Mouse (Mus musculus) hindbrain, postnatal 0 days (tissue): Measurements from ENCODE around the gene Vsig8. TPM values are rescaled to one million over a fixed set of nuclear protein-coding genes. Genes with fewer than 3 reads are reported as not detected.
A peak's percentile ranks its signal among the peaks of the same experiment; 100 is the strongest.

ENCODE experiments used
- ATAC-seq: fragments of 200-750 bp; cut with Nextera tagmentation; 2 replicates; pipeline ENCODE4 v1.8.0; 2017; ENCODE audit warnings: mild to moderate bottlenecking, moderate TSS enrichment, moderate library complexity
- DNase-seq: peaks from one replicate; pipeline ENCODE4 v3.0.0-alpha.2; 2015; ENCODE audit warnings: low spot score
- H3K27ac ChIP-seq: fragments of 300-500 bp; sonication (generic); 2 replicates; pipeline ENCODE4 v1.5.1; 2014; ENCODE audit warnings: mild to moderate bottlenecking
- H3K27me3 ChIP-seq: fragments of 300-500 bp; sonication (generic); 2 replicates; pipeline ENCODE4 v1.6.1; 2014; ENCODE audit warnings: low read length, mixed read lengths; ENCODE audit not compliant: insufficient read depth
- H3K36me3 ChIP-seq: fragments of 300-500 bp; sonication (generic); 2 replicates; pipeline ENCODE4 v1.6.1; 2014; ENCODE audit warnings: low read length, mixed read lengths; ENCODE audit not compliant: insufficient read depth
- H3K4me1 ChIP-seq: fragments of 300-500 bp; sonication (generic); 2 replicates; pipeline ENCODE4 v1.6.1; 2014; ENCODE audit warnings: antibody characterized with exemption, low read length, mixed read lengths; ENCODE audit not compliant: insufficient read depth
- H3K4me2 ChIP-seq: fragments of 300-500 bp; sonication (generic); 2 replicates; pipeline ENCODE4 v1.6.1; 2014; ENCODE audit warnings: low read depth, mild to moderate bottlenecking, low read length, moderate library complexity, mixed read lengths
- H3K4me3 ChIP-seq: fragments of 300-500 bp; sonication (generic); 2 replicates; pipeline ENCODE4 v1.5.1; 2014; ENCODE audit warnings: low read length
- H3K9ac ChIP-seq: fragments of 300-500 bp; sonication (generic); replicated peaks from 2 replicates; pipeline ENCODE4 v1.6.1; 2014; ENCODE audit warnings: mild to moderate bottlenecking, low read length, moderate library complexity, mixed read lengths
- H3K9me3 ChIP-seq: fragments of 300-500 bp; sonication (generic); 2 replicates; pipeline ENCODE4 v1.6.1; 2016; ENCODE audit warnings: low read length, mixed read lengths
- CTCF ChIP-seq: IDR thresholded peaks from 2 replicates; pipeline ENCODE4 v1.5.1; 2016; ENCODE audit warnings: antibody characterized with exemption, control low read depth, low read depth
- WGBS: fragments of 180-500 bp; shearing (Covaris S2); extraction: QIAGEN DNeasy Blood & Tissue Kit; methylation state at CpG from one replicate; pipeline ENCODE4 v1.1.7; 2014; 5-methylcytosine and 5-hydroxymethylcytosine counted together
- polyA plus RNA-seq: library from polyadenylated mRNA; unstranded; fragments of >200 nt; fragmentation: Nextera tagmentation; extraction: Ambion mirVana; gene quantifications from 2 replicates; pipeline ENCODE4 v1.2.1, GENCODE M21; 2015
- total RNA-seq: library from RNA; depleted of rRNA; stranded (reverse); fragments of >200 nt; gene quantifications from 2 replicates; pipeline ENCODE4 v1.2.3, GENCODE M21; 2014

Gene Vsig8
- total and polyA plus RNA-seq, 2 experiments from 2014 or later, result 1.9 to 2.9 TPM

DNA sequence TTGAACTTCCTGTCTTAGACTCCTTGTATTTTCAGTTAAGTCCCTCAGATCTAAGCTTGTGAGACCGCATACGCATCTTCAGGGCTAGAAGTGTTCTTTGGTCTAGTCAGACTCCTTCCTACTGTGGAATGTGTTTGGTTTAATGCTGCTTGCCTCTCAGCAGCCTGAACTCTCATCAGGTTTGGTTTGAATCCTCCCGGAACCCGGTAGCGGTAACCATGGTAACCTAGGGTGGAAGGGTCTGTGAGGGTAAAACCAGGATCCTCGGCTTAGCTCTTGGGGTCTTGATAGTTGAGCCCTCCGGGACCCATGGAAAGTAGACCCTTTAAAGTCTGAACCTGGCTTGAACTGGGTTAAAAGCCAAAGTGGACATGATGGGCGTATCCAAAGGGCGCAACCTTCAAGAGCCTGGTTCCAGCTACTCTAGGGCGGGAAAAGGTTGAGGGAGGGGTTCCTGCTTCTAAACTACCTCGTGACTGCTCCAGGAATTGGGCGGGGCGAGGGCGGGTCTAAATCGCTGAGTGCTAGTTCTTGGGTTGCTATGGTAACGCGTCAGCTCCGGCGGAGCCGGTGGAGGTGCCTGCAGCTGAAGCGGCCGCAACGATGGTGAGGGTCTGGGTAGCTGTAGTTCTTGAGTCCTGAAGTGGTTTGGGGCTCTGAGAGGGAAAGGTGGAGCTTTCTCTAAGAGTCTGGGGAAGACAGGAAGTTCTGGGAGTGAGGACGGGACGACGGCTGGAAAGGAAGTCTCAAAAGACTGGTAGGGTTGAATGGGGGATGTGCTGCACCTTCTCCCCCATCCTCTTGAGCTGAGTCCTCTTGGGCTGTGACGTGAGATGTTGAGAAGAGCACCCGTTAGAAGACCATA lies 34.9 kb upstream of the Vsig8 start, which contains the start of gene Cfap45:
TSS of gene Cfap45 (plus strand) at position 226 of the 865 bp plus-strand sequence.
- no peak for TF ChIP-seq CTCF

DNA sequence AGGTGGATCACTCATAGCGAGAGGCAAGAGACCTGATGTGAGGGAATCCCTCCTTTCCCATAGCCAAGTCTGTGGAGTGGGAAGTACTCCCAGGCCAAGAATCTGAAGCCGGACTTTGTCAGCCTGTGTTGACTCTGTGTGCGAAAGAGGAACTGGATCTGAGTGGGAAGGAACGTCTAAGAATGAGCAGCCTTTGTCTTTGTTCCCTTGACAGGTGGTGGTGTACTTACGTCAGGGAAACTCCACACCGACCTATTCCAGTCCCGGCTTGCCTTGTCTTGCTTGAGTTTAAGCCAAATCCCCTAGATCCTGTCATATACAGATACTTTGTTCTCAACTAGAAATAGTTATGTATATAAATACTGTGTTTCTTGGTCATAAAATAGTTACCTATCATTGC lies 33.2 kb upstream of the Vsig8 start:
- no peak overlapping the region for H3K4me2 ChIP-seq
- H3K9me3 ChIP-seq, result no peaks in the 10 kb centered on the region
- no peaks in the 10 kb centered on the region for H3K4me1 ChIP-seq
- TF ChIP-seq CTCF, result no peak
- H3K27ac ChIP-seq, result no peak overlapping the region
- no peaks in the 10 kb centered on the region for H3K27me3 ChIP-seq
- 72% methylated on average over 7 of the region's 7 CpGs for WGBS
- ATAC-seq, result no peak
- H3K4me3 ChIP-seq, result no peak overlapping the region
- DNase-seq, result no peak
- H3K9ac ChIP-seq, result no peak overlapping the region
- no peaks in the 10 kb centered on the region for H3K36me3 ChIP-seq

More for the DNA sequence above, 34.9 kb upstream of the Vsig8 start, which contains the start of gene Cfap45:
- DNase-seq (peak; percentile 94), ATAC-seq (peak; percentile 92)
- peak within 1 kb of the TSS; percentile 22; the same call in 1 of the 2 replicates for H3K9ac ChIP-seq
- H3K27ac ChIP-seq, result no peak within 1 kb of the TSS
- WGBS, result 4% methylated on average over 28 of the region's 28 CpGs
- H3K9me3 ChIP-seq, result no peaks in the 10 kb centered on the region
- no peaks in the 10 kb centered on the region for H3K27me3 ChIP-seq
- H3K4me1 ChIP-seq, result no peaks in the 10 kb centered on the region
- H3K4me3 ChIP-seq, result peak within 1 kb of the TSS; percentile 33
- H3K36me3 ChIP-seq, result no peaks in the 10 kb centered on the region
- peak within 1 kb of the TSS; percentile 65 for H3K4me2 ChIP-seq

DNA sequence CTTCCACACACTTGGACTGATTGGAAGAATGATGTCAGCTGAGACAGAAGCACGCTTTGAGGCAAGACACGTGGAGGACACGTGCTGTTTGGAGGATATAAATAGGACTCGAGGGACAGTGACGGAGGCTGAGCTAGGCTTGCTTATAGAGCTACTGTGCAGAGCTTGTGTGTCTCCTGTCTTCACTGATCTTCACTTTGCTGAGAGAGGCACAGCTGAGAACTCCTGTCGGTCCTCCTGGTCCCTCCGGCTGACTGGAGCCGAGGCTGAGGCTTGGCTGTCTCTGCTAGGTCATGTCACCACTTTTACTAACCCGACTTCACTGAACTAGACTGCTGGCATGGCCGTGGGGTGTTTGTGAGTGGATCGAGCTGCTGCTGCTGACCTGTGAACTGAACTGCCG lies 32.0 kb upstream of the Vsig8 start:
- Histone ChIP-seq H3K36me3 (no peaks in the 10 kb centered on the region), H3K4me1 (no peaks in the 10 kb centered on the region), H3K27me3 (no peaks in the 10 kb centered on the region), H3K4me3 (no peak overlapping the region), H3K4me2 (no peak overlapping the region), H3K27ac (no peak overlapping the region), H3K9me3 (no peaks in the 10 kb centered on the region), H3K9ac (no peak overlapping the region)
- TF ChIP-seq CTCF, result no peak
- 56% methylated on average over 12 of the region's 12 CpGs for WGBS
- ATAC-seq (no peak), DNase-seq (no peak)

DNA sequence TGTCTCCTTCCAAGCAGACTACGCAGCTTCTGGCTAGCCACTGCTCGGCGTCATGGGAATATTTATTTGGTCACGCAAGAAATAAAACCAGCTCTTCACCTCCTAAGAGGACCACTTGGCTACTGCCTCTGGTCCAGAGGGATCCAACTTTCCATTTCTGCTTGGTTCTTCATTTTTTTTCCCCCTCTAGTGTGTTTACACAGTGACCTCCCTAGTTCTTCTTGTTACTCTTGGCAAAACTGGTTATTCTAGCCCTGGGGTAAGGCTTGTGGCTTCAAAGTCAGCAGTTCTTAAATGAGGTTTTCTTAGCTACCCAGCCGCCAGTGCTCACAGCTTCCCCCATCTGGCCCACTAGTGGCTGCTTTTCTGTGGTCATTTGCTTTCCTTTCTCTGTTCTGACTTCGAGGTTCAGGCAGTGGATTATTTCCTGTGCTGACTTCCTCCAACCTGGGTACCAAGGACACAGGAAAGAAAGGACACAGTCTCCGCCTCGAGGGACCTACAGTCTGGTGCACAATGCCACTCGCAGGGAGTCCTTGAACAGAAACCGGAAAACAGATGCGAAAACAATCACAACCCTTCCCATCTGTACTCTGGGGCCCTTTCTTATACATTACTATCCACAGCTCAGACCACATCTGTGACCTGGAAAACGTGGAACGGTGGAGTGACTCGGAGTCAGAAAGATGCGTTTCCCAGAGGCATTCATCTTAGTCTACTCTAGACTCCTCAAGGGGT lies 30.5 kb upstream of the Vsig8 start:
- H3K9me3 ChIP-seq, result no peaks in the 10 kb centered on the region
- TF ChIP-seq CTCF, result peak; percentile 36; the same call in 1 of the 2 replicates
- WGBS, result 40% methylated on average over 15 of the region's 15 CpGs
- no peaks in the 10 kb centered on the region for H3K36me3 ChIP-seq
- H3K4me1 ChIP-seq, result no peaks in the 10 kb centered on the region
- no peak overlapping the region for H3K4me2 ChIP-seq
- DNase-seq (peak; percentile 43), ATAC-seq (no peak)
- no peak overlapping the region for H3K4me3 ChIP-seq
- no peaks in the 10 kb centered on the region for H3K27me3 ChIP-seq
- H3K27ac ChIP-seq, result no peak overlapping the region
- no peak overlapping the region for H3K9ac ChIP-seq

DNA sequence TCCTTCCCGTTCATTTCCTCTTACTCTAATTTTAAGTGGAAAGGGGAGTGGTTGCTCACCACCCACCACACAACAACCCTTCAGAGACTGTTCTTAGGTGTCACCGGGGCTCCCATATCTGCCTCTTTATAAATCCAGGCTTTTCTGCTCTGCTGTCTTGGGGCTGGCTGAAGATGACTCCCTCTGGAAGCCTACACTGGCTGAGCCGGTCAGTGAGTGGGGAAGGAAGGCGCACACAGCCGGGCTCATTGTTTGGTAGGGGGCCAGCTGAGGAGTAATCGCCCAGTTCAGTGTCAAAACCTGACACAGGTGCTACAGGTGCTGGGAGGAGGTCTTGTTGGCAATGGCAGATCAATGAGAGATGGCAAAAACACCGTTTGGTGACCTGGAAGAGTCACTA lies 29.8 kb upstream of the Vsig8 start:
- no peak for ATAC-seq
- H3K4me2 ChIP-seq, result no peak overlapping the region
- WGBS, result 73% methylated on average over 7 of the region's 7 CpGs

DNA sequence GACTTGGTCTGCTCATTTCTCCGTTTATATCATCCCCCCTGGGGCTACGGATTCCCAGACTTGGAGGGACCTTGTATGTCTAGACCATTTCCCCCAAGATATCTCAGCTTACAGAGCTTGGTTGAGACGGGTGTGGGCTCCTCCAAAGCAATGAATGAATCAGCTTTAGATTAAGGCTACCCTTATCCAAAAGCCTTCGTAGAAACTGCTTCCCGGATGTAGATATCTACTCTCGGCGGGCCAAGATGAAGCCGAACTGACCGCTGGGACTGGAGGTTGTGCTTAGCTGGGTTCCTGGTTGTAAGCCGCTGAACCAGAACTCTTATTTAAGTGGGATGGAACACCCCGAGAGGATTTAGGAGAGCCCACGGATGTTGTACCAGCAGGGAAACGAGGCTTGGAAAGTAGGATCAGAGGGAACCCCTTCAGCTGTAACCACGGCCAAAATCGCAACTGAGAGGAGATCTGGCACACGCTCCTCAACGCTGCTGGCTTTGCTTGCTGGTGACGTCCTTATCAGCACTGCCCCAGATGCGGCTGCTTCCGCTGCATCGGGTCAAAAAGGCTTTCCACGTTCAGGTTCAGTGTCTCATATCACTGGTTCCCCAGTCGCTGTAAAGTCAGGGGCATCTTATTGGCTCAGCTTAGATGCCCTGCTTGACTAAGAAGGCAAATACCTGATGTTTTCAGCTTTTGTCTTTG lies 29.2 kb upstream of the Vsig8 start:
- Histone ChIP-seq H3K27ac (no peak overlapping the region), H3K36me3 (no peaks in the 10 kb centered on the region), H3K4me2 (no peak overlapping the region), H3K9me3 (no peaks in the 10 kb centered on the region), H3K27me3 (no peaks in the 10 kb centered on the region), H3K4me1 (no peaks in the 10 kb centered on the region), H3K9ac (no peak overlapping the region), H3K4me3 (no peak overlapping the region)
- 74% methylated on average over 23 of the region's 23 CpGs for WGBS
- DNase-seq (no peak), ATAC-seq (no peak)
- no peak for TF ChIP-seq CTCF

More for the DNA sequence above, 29.8 kb upstream of the Vsig8 start:
- no peak for TF ChIP-seq CTCF
- Histone ChIP-seq H3K4me1 (no peaks in the 10 kb centered on the region), H3K36me3 (no peaks in the 10 kb centered on the region), H3K27me3 (no peaks in the 10 kb centered on the region), H3K4me3 (no peak overlapping the region), H3K9ac (no peak overlapping the region), H3K27ac (no peak overlapping the region), H3K9me3 (no peaks in the 10 kb centered on the region)
- no peak for DNase-seq
